Mouse (Mus musculus) layer of hippocampus, adult 9-10 months (tissue): ENCODE data around the gene Npas3.
A peak's percentile ranks its signal among the peaks of the same experiment; 100 is the strongest.

Source experiments
- DNase-seq: peaks from one replicate; pipeline ENCODE4 v3.0.0; 2022; ENCODE audit warnings: low spot score

Gene Npas3

DNA sequence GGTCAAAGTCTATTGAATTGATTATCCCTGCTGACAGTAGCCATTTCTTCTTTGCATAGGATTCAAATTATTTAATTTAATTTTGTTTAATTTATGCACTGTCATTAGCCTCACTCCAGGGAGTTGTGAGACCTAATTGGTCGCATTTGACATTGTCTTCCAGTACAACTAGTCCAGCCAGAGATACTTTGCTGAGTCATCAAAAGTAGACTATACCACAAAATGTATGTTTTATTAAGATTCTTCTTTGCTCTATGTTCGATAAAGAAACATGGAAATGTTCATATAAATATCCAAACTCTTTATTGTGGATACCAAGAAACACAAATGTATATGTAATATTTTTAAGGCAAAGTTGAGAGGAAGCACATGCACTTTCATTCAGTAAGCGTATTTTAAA, 446.8 kb downstream of the Npas3 start:
- no peak for DNase-seq

DNA sequence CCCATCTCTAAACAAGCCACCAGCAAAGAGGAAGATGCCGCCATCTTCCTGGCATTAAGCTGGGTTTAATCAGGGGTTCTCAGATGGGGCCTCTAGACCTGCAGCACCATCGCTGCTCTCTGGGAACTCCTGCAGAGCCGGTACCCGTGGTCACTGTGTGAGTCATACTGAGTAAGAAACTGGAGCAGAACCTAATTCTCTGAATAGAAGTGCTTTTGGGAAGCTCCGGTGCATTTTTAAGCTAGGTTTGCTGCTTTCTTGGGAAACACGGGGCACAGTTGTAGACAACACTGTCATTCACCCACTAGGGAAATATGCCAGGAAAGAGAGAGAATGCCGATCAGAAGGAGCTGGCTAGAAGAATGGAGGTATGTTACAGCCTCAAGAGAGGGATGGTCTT, 449.2 kb downstream of the Npas3 start:
- DNase-seq, result no peak

DNA sequence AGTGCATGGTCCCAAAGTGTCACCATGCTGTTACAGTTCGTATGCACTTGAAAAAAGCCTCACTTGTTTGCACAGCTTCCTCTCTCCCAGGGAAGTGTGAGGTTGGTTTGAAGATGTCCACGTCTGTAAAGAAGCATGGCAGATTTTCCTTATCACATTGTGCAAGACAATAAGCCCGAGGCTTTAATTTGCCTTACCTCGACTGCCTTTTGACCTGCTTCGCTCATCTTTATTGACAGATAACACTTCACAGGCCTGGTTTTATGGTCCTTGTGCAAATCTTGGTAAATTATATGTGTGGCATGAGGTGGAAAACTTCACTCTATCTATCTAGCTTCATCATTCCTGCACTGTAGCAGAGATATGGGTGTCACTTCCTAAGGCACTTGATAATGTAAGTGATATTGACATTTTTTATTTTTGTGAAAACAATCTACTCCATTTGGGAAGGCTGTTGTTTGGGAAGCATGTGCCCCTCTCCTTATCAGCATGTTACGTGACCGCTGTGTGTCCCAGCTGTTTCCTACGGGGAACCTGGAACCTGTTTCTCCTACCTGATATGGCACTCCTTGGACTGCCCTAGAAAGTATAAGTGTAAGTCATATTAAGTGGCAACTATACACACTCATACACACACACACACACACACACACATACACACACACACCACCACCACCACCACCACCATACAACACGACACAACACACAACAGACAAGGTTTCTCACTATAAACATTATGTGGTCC, 450.2 kb downstream of the Npas3 start:
- no peak for DNase-seq

DNA sequence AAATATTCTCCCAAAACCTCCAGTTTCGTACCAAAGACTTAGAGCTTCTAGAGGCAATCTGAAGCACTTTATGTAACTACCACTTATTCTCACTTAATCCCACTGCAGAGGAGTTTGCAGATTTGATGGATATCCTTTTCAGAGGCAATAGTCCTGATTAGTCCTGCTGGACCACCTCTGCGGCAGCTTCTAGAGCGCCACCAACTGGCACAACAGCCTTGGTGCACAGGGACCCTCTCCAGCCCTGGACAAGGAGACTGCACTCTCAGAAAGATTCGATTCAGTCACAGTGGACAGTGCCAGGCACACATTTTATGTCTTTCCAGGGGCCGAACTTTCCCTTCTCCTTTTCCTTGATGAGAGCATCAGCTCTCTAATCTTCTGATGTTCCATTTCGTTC, 471.4 kb downstream of the Npas3 start:
- no peak for DNase-seq

DNA sequence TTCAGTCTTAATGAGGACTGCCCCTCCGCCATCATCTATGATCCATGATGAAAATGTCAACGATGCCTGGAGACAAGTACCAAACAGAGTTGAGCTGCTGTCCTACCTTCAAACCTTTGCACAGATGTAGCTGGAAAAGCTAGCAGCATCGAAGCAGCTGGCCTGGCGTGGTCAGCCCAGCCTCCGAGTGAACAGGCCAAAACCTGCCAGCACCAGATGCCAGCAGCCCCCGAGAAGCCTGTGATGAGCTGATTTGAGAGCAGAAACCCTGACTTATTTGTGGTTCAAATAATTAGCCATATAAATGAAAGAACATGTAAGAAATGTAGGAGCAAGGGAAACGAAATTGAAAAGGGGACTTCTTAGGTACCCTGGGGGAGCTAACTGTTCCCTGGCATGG, 473.7 kb downstream of the Npas3 start:
- DNase-seq, result no peak

DNA sequence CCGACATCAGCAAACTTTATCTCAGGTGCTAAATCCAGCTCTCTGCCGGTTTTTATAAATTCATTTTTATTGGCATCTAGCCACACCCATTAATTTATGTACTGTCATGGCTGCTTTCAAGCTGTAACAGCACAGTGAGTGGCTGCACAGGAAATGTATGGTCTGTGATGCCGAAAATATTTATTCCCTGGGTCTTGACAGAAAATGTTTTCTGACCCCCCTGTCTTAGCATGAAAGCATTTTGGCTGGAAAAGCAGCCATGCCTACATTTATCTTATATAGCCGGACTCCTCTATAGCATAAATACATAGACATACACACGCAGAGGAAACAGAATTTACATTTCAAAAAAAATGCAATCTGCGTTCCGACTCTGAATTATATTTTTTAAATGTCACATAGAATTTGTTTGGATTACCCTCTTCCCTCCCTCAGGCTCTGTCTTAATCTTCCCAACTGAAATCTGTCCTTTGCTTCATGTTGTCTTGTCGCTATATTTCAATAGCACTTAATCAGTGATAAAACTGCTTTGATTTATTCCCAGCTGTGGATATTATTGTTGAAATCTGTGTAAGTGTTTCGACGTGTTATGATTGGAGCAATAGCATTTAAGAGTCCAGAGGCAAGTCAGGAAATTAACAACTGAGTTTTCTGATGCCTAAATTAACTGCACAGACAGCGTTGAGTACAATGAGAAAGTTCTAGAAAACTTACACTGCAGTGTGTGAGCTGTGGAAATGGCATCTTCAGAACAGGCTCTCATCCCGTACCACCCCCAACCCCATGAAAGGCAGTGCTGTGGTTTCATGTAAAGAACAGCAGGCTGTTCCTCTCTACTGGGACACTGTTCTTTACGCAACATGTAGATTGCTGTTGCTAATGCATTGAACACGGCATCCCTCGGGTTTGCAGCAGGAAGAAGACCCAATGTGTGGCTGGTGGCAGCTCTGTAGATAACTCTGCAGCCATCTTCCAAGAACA, 474.5 kb downstream of the Npas3 start:
- DNase-seq, result no peak

DNA sequence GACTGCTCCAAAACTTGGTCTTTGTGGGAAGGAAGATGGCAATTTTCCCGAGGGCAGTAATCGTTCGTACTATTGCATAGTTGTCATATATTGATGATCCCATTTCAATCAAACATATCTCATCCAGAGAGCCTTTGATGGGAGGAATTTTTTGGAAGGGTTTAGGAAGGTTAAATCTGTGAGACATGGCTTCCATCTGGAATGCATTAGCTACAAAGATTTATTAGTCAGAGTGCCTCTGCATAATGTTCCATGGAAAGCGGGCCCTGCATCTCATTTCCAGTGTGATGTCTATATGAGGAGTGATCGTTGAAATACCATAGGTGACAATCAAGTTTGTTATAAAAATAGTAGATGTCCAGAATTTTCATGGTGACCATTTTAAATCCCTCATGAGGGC, 480.8 kb downstream of the Npas3 start:
- DNase-seq, result no peak

DNA sequence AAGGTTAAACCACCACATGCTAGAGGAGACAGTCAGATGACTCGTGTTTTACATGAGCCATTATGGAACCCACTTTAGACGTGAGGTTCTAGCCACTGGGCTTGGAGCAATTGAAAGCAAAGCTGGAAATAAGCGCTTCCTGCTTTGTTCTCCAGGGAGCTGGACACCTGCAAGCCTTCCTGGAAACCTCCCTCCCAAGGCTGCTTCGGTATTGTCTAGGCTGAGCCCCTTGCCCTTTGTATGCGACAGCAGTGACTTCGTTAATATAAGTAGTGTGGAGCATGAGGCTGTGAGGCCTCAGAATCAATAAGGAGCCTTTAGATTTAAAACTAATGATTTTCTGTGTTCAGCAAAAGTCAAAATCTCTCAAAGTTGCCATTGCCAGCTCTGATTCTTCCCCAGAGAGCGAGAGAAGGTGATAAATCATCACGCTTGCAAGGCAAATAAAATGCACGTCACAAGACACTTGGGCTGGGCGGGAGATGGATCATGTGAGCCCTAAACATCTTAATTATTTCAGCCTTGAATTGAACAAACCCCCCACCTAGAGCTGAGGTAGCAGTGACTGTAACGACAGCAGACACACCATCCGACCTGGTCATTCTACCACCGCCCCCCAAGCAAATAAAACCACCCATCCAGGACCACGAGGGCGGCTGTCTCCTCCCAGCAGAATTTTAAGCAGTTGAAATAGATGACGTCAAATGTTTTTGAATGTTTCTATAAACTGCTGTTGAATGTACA, 490.2 kb downstream of the Npas3 start:
- no peak for DNase-seq

DNA sequence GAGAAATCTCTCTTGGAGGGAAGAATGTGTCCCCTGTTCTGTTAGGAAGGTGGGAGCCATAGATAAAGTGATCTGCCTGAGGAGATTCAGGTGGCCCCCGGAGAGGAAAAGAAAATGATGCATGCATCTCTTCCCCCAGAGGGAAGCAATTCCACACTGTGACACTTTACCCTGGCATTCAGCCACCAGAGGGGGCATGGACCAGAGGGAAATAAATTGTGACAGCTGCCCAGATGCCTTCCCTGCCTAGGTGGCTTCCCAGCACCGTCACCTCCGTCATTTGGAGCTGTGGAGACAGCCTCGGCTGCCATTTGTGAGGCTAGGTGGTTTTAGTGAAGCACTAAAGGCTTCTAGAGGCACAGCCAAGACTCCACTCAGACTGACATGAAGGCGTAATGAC, 498.2 kb downstream of the Npas3 start:
- no peak for DNase-seq

DNA sequence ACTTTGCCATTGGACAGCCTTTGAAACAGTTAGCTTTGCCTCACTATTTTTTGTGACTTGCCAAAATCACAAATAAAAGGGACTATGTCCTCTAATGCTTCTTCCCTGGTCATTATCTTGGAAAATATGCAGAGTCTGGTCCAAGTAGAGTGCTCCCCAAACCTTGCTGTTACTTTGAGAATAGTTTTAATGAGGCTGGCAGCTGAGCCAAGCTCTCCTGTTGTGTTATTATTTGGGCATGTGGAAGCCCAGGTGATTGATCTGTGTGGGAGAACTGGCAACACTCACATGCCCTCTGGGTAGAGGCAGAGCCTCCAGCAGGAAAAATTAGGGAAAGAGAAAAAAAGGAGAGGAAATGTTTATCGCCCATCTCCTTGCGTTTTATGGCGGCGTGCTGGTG, 500.9 kb downstream of the Npas3 start:
- DNase-seq, result peak; percentile 22

DNA sequence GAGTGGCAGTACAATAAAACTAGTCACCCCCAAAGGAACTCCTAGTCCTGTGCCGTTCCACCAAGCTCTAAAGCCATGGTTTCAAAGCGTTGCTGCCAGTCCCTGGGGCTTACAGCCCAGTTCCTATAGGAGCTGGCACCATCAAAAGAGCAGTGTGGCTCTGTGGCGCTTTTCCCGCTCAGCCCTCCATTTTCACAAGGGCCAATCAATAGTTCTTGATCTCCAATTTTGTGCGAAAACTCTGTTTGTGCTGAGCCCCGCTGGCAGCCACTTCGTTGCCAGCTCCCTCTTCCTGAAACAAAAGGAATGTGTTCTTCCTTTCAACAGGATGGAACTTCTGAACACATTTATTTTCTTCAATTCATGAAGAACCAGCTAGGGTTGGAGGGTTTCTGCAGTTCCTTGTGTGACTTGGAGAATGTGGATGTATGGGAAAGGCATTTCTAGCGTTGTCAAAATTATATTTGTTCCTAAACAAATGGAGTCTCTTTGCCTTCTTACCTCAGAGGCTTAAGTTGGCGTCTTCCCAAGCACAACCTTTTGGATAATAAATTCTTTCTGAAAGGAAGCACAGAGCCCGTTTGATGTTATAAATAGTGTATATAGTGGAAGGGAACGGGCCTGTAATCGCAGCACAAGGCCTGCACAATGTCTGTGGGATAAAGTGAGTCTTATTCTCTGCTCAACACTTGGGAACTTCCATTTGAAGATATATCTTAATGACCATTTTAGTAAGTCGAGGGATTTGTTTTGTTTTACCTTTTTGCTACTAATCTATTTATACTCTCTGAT, 504.0 kb downstream of the Npas3 start:
- DNase-seq, result no peak

DNA sequence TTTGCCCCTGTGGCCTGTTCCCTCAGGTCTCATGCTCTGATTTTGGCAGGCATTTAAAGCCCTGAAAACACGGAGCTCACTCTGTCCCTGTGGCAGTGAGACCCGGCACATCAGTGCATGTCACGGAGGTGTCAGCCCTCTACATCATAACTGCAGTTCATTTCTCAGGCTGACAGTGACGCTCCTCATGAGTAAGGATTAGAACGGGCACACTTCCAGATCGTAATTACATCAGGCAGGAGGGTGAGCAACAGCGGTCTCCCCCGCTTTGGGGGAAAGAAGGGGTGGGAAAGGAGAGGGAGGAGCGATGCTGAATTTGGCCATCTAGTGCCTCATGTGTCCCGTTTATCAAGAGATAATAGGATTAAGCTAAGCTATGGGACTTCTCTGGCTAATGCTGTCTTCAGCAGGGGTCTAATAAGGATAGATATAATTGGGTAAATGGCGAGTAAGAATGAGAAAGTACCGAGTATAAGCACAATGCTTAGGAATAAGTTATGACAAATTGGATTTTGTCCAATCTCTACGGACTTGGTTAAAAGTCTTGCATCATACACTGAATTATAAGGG, 505.0 kb downstream of the Npas3 start:
- no peak for DNase-seq

DNA sequence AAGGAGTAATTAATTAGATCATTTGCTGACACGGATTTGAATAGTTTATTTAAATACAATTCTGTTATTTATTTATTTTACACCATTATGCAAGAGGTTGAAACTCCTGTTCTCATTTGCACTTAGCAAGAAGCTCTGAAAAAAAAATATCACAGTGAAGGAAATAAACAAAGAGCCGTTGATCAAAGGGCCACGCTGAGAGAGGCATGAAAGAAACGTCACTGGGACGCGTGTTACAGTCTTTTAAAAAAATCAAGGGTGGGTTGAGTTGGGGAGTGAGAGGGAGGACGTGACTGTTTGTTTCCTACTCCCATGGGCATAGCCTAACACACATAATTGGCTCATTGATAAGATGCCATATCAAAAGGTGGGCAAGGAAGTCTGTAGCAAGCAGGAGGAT, 505.8 kb downstream of the Npas3 start:
- DNase-seq, result no peak

DNA sequence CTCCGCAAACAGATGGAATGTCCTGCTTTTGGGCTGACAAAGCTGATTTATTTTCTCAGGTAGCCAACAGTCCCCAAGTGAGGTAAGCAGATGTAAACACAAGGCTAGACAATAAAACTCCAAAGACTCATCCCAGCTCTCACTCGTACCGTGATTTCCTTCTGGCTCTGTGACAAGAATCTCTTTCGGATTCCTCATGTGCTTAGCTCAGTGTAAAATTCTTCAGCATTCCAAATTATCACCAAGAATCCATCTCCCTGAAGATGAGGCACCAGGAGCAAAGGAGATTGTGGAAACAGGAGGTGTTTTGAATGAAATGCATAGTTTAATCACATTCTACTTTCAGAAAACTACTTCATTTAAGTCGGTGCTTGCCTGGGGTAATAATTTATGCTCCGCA, 509.2 kb downstream of the Npas3 start:
- DNase-seq, result no peak

DNA sequence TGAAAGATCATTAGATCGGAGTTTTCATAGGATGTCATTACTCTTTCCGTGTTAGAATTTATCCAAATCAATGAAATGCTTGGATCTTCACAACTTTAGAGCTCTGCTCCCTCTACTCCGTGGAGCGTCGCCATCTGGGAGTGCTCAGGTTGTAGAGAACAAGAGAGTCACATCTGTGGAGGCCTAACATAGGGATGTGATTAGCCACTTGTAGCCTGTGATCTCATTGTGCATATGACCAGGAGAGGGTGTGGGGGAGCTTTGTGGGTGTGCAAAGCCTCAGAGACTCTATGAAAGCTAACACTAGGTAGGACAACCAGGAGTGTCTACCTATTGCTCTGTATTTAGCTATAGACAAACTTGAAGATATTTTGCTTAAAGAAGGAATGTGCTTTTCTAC, 509.9 kb downstream of the Npas3 start:
- no peak for DNase-seq

DNA sequence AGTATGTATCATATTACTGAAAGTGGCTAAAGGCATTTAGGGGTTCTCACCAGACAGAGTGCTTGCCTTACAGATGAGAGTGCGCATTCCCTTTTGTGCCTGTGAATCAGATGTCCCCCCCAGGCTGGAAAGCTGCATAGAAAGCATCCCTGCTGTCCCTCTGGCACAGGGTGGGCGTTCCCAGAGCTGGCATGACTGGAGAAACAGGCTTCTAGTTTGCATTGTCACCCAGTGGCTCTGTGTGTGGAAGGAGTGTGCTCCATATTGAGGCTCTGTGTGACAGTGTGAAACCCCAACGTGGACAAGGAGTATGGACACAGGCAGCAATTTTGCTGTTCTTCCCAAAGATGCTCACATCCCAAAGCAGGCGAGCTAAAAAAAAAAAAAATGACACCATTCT, 515.7 kb downstream of the Npas3 start:
- DNase-seq, result no peak

DNA sequence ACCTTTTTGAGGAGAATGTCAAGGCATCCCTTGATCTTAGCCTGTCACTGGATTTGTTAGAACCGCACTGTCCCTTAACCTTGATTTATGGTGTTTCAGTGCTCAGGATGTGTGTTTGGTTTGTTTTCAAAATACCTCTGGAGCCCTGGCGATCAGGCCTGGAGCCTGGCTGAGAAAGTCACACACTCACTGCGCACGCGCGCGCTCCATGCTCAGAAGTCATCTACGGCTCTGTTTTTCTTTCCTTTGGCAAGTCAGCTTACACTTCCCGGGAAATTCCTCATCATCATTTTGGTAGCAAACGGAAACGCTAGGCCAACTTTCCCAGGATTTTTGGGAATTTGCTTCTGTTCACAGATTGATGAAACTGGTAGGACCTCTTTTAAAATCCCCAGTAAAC, 519.9 kb downstream of the Npas3 start:
- DNase-seq, result no peak

DNA sequence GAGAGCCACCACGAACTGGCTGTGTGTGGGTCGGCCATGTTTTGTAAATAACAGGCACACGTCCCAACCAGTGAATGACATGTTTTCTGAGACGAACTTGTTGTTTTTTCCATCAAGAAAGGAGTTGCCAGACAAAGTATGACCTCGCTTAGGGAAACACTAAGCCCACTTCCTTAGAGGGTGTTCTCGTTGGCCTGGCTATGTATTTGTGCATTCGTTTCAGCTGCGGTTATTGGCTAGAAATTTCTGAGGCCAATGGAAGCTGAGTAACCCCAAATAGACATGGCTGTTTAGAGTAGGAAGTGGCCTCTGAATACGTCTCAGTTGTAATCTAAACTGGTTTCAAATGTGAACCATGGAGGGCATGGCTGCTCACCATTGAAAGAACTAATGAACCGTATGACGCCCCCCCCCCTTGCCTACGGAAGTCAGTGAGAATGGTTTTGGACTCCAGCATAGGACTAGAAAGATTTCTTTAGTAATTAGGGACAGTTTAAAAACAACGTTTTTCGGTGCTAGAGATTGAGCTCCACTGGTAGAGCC, 523.0 kb downstream of the Npas3 start:
- DNase-seq, result no peak

DNA sequence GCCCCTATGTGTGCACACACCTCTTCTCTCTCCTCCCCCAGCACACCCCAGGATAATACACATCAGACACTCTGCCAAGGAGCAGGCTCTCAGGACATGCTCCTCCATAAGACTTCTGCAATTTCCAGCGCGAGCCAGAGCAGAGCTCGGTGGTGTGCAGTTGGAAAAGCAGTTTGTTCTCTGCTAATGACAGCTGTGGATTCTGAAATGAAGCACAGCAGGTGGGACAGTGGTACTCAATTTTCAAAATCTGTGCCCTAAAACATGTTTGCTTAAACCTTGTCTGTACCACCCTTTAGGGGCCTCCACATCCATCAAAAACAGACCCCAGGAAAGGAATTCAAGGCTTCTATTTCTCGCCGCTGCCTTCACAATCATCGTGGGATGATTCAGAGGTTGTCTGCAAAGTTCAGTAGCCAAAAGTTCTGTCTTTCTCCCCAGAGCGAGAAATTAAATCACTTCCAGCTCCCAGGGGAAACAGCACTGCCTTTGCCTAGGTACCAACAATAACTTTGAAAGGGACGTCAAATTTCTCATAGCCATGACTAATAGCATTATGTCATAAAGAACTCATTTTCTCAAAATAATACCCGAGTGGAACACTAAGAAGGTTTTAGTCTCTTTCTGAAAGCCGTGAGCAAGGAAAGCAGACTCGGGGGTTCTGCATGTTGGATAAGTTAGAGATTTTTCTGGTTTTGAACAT, 533.5 kb downstream of the Npas3 start:
- no peak for DNase-seq

DNA sequence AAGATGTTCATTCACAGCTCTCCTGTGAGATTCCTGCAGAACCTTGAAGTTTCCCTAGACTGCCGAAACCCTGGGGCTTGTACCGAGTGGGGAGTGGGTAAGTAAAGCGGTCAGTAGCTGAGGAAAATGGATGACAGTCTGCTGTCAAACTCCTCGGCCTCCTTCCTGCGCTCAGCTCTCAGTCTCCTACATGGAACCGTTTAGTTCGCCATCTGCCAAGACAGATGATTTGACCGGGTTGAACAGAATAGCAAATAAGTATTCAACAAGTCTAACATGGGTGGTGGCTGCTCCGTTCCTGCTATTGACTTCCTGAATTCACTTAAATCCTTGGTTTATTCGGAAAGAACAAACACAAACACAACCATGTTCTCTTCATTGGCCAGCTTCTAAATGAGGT, 541.0 kb downstream of the Npas3 start:
- no peak for DNase-seq
